ENCODE assay signal across 11 mouse cellular contexts in genomic region chr11:116232427-116232826, GRCm38 (mm10). TPM values are rescaled to one million over a fixed set of nuclear protein-coding genes. Genes with fewer than 3 reads are reported as not detected.
A peak's percentile ranks its signal among the peaks of the same experiment; 100 is the strongest.
DNase-seq lines count a peak whose midpoint lies in the region; ATAC-seq and TF ChIP-seq lines count a peak whose summit lies in the region.
"Had no signal": no experiment of that assay in that cellular context is flagged by ENCODE, and none has a peak within 500 bp of the region (broad histone marks: within the 10 kb centered on the region; RNA-seq: fewer than 3 reads in every experiment).

No protein-coding gene starts in this region.

- ATAC-seq in stomach, embryonic 14.5 days (ENCODE audit: insufficient number of reproducible peaks, insufficient read depth, low FRiP score, low read depth): no peak
- no peak for ATAC-seq in stomach, postnatal 0 days (ENCODE audit: low FRiP score, low TSS enrichment)

- no peak for TF ChIP-seq POLR2A in heart, adult 2 months (IDR thresholded peaks at IDR 0.05; ENCODE audit: insufficient read depth, low read depth, low read length)

- peak overlapping the region; percentile 19; the same call in 1 of the 2 replicates for H3K4me2 ChIP-seq in stomach, embryonic 14.5 days (replicated peaks; ENCODE audit: low read depth, low read length)
- H3K4me2 ChIP-seq in stomach, postnatal 0 days (replicated peaks; ENCODE audit: low read depth): no peak overlapping the region

- WGBS in heart, embryonic 10.5 days: 18% methylated on average over 17 of the region's 17 CpGs
- WGBS in heart, adult 2 months: 32% methylated on average over 17 of the region's 17 CpGs
- 35% methylated on average over 17 of the region's 17 CpGs for WGBS in stomach, embryonic 14.5 days
- 52% methylated on average over 16 of the region's 17 CpGs for WGBS in stomach, postnatal 0 days
- 30% methylated on average over 17 of the region's 17 CpGs for WGBS in limb, embryonic 10.5 days

- no peak for TF ChIP-seq EP300 in heart, adult 2 months (IDR thresholded peaks at IDR 0.05; ENCODE audit: insufficient read depth, low read depth, low read length)
- TF ChIP-seq EP300 in stomach, postnatal 0 days (optimal IDR thresholded peaks at IDR 0.05): no peak

- DNase-seq in heart, embryonic 10.5 days (ENCODE audit: low spot score): no peak
- no peak for DNase-seq in heart, adult 2 months
- no peak for DNase-seq in stomach, postnatal 0 days (ENCODE audit: low spot score)
- no peak for DNase-seq in limb, embryonic 10.5 days (ENCODE audit: low spot score)
- DNase-seq in gastrocnemius, postnatal 25 days: no peak
- DNase-seq in thymus, postnatal 25 days: no peak
- no peak for DNase-seq in urinary bladder, postnatal 14 days (ENCODE audit: low spot score)
- DNase-seq: kidney, adult 11 months; right cerebral cortex, postnatal 4 days had no signal

- intact Hi-C loops in heart, adult 2 months (cut with DNase I): no loop called here

- H3K27ac ChIP-seq in heart, embryonic 10.5 days: peak overlapping the region; percentile 62
- no peak overlapping the region for H3K27ac ChIP-seq in heart, adult 2 months
- H3K27ac ChIP-seq in stomach, embryonic 14.5 days (ENCODE audit: low read length): no peak overlapping the region
- no peak overlapping the region for H3K27ac ChIP-seq in stomach, postnatal 0 days (replicated peaks)
- peak overlapping the region; percentile 69; the same call in 1 of the 2 replicates for H3K27ac ChIP-seq in limb, embryonic 10.5 days

- H3K9ac ChIP-seq in heart, adult 2 months (ENCODE audit: low read depth, low read length): no peak overlapping the region
- H3K9ac ChIP-seq in stomach, embryonic 14.5 days (replicated peaks; ENCODE audit: low read depth, low read length): no peak overlapping the region; the same call in 1 of the 2 replicates
- no peak overlapping the region for H3K9ac ChIP-seq in stomach, postnatal 0 days (ENCODE audit: low read length)

- H3K79me2 ChIP-seq in heart, adult 2 months (replicated peaks; ENCODE audit: control insufficient read depth, insufficient read depth, low read length): no peaks in the 10 kb centered on the region

- TF ChIP-seq CTCF in heart, adult 2 months (IDR thresholded peaks at IDR 0.05): no peak
- no peak for TF ChIP-seq CTCF in stomach, postnatal 0 days (IDR thresholded peaks at IDR 0.05; ENCODE audit: low read depth)

- no peaks in the 10 kb centered on the region for H3K36me3 ChIP-seq in heart, embryonic 10.5 days
- no peaks in the 10 kb centered on the region for H3K36me3 ChIP-seq in heart, adult 2 months (ENCODE audit: control insufficient read depth, insufficient read depth, low read length)
- H3K36me3 ChIP-seq in stomach, embryonic 14.5 days (ENCODE audit: control insufficient read depth, insufficient read depth, low read length): no peaks in the 10 kb centered on the region
- no peaks in the 10 kb centered on the region for H3K36me3 ChIP-seq in stomach, postnatal 0 days (ENCODE audit: control insufficient read depth, insufficient read depth, low read length)
- no peaks in the 10 kb centered on the region for H3K36me3 ChIP-seq in limb, embryonic 10.5 days

- peaks cover 92% of the 10 kb centered on the region for H3K27me3 ChIP-seq in heart, embryonic 10.5 days (ENCODE audit: insufficient read depth, poor library complexity, severe bottlenecking)
- 0 out of 2 replicates have a peak, but pooled peaks cover 1% of the 10 kb centered on the region for H3K27me3 ChIP-seq in heart, adult 2 months (ENCODE audit: control insufficient read depth, insufficient read depth, low read length)
- H3K27me3 ChIP-seq in stomach, embryonic 14.5 days (ENCODE audit: control insufficient read depth, insufficient read depth, low read length): no peaks in the 10 kb centered on the region
- no peaks in the 10 kb centered on the region for H3K27me3 ChIP-seq in stomach, postnatal 0 days (ENCODE audit: control insufficient read depth, insufficient read depth, low read length)
- H3K27me3 ChIP-seq in limb, embryonic 10.5 days (ENCODE audit: low read depth, poor library complexity, severe bottlenecking): peaks cover 48% of the 10 kb centered on the region

- peak overlapping the region; percentile 44 for H3K4me3 ChIP-seq in heart, embryonic 10.5 days
- H3K4me3 ChIP-seq in heart, adult 2 months: no peak overlapping the region
- H3K4me3 ChIP-seq in stomach, embryonic 14.5 days (ENCODE audit: low read depth, low read length): no peak overlapping the region
- no peak overlapping the region for H3K4me3 ChIP-seq in stomach, postnatal 0 days (ENCODE audit: low read depth, low read length)
- H3K4me3 ChIP-seq in limb, embryonic 10.5 days: peak overlapping the region; percentile 24

- H3K4me1 ChIP-seq in heart, embryonic 10.5 days: peaks cover 14% of the 10 kb centered on the region
- no peaks in the 10 kb centered on the region for H3K4me1 ChIP-seq in heart, adult 2 months (ENCODE audit: control insufficient read depth, insufficient read depth, low read length)
- peaks cover 3% of the 10 kb centered on the region; the same call in 1 of the 2 replicates for H3K4me1 ChIP-seq in stomach, embryonic 14.5 days (ENCODE audit: control insufficient read depth, insufficient read depth, low read length)
- H3K4me1 ChIP-seq in stomach, postnatal 0 days (replicated peaks; ENCODE audit: control insufficient read depth, insufficient read depth): no peaks in the 10 kb centered on the region
- peaks cover 28% of the 10 kb centered on the region for H3K4me1 ChIP-seq in limb, embryonic 10.5 days

- H3K9me3 ChIP-seq in heart, embryonic 10.5 days: no peaks in the 10 kb centered on the region
- no peaks in the 10 kb centered on the region for H3K9me3 ChIP-seq in stomach, embryonic 14.5 days (ENCODE audit: control insufficient read depth, low read depth, low read length)
- no peaks in the 10 kb centered on the region for H3K9me3 ChIP-seq in stomach, postnatal 0 days (ENCODE audit: control insufficient read depth, low read length)
- H3K9me3 ChIP-seq in limb, embryonic 10.5 days (replicated peaks): no peaks in the 10 kb centered on the region

RNA-seq across cellular contexts. Expression of gene Evpl, which starts 5.5 kb away (rescaled TPM):
- 0.67 and 1.5 TPM in 2 replicates for polyA plus RNA-seq in heart, embryonic 10.5 days (2016; fragmentation: Nextera tagmentation; extraction: Ambion mirVana)
- total RNA-seq in heart, adult 2 months (2021): under 1 TPM; 0.39 to 0.50 TPM
- polyA plus RNA-seq in heart, adult 2 months (2012; rRNA removed): 0.15 and 0.29 TPM in 2 replicates
- 5.0 and 6.0 TPM in 2 replicates for polyA plus RNA-seq in stomach, embryonic 14.5 days (2014; fragmentation: Nextera tagmentation; extraction: Ambion mirVana)
- 26.5 and 30.1 TPM in 2 replicates for polyA plus RNA-seq in stomach, postnatal 0 days (2015; fragmentation: Nextera tagmentation; extraction: Ambion mirVana)
- polyA plus RNA-seq in limb, embryonic 10.5 days (2016; fragmentation: Nextera tagmentation; extraction: Ambion mirVana): 1.4 and 1.7 TPM in 2 replicates
- under 1 TPM; 0.05 to 0.13 TPM for total RNA-seq in gastrocnemius, postnatal 25 days (2021)

RNA-seq across cellular contexts. Expression of gene Acox1, which starts 33.6 kb away (rescaled TPM):
- polyA plus RNA-seq in heart, embryonic 10.5 days (2016; fragmentation: Nextera tagmentation; extraction: Ambion mirVana): 24.5 and 32.7 TPM in 2 replicates
- 100 to 1,000 TPM; 159 to 195 TPM for total RNA-seq in heart, adult 2 months (2021)
- polyA plus RNA-seq in heart, adult 2 months (2012; rRNA removed): 134 and 205 TPM in 2 replicates
- 29.0 and 29.6 TPM in 2 replicates for polyA plus RNA-seq in stomach, embryonic 14.5 days (2014; fragmentation: Nextera tagmentation; extraction: Ambion mirVana)
- 207 and 211 TPM in 2 replicates for polyA plus RNA-seq in stomach, postnatal 0 days (2015; fragmentation: Nextera tagmentation; extraction: Ambion mirVana)
- polyA plus RNA-seq in limb, embryonic 10.5 days (2016; fragmentation: Nextera tagmentation; extraction: Ambion mirVana): 13.0 and 16.7 TPM in 2 replicates
- total RNA-seq in gastrocnemius, postnatal 25 days (2021): 10 to 100 TPM; 56.1 to 73.6 TPM

RNA-seq across cellular contexts. Expression of gene Ten1, which starts 33.8 kb away (rescaled TPM):
- 87.6 and 99.5 TPM in 2 replicates for polyA plus RNA-seq in heart, embryonic 10.5 days (2016; fragmentation: Nextera tagmentation; extraction: Ambion mirVana)
- 10 to 100 TPM in 1 of 2 experiments, 1 to 10 TPM in 1; 9.1 to 12.8 TPM for total RNA-seq in heart, adult 2 months (2021)
- 10.2 and 17.0 TPM in 2 replicates for polyA plus RNA-seq in heart, adult 2 months (2012; rRNA removed)
- 80.9 and 81.3 TPM in 2 replicates for polyA plus RNA-seq in stomach, embryonic 14.5 days (2014; fragmentation: Nextera tagmentation; extraction: Ambion mirVana)
- 51.9 and 52.6 TPM in 2 replicates for polyA plus RNA-seq in stomach, postnatal 0 days (2015; fragmentation: Nextera tagmentation; extraction: Ambion mirVana)
- polyA plus RNA-seq in limb, embryonic 10.5 days (2016; fragmentation: Nextera tagmentation; extraction: Ambion mirVana): 61.5 and 65.4 TPM in 2 replicates
- 10 to 100 TPM; 19.9 to 22.5 TPM for total RNA-seq in gastrocnemius, postnatal 25 days (2021)

RNA-seq across cellular contexts. Expression of gene Srp68, which starts 41.6 kb away (rescaled TPM):
- polyA plus RNA-seq in heart, embryonic 10.5 days (2016; fragmentation: Nextera tagmentation; extraction: Ambion mirVana): 90.7 and 101 TPM in 2 replicates
- total RNA-seq in heart, adult 2 months (2021): 10 to 100 TPM; 61.5 to 71.2 TPM
- polyA plus RNA-seq in heart, adult 2 months (2012; rRNA removed): 40.0 and 50.7 TPM in 2 replicates
- polyA plus RNA-seq in stomach, embryonic 14.5 days (2014; fragmentation: Nextera tagmentation; extraction: Ambion mirVana): 71.8 and 74.2 TPM in 2 replicates
- polyA plus RNA-seq in stomach, postnatal 0 days (2015; fragmentation: Nextera tagmentation; extraction: Ambion mirVana): 52.6 and 53.0 TPM in 2 replicates
- polyA plus RNA-seq in limb, embryonic 10.5 days (2016; fragmentation: Nextera tagmentation; extraction: Ambion mirVana): 121 and 123 TPM in 2 replicates
- 10 to 100 TPM; 65.8 to 75.9 TPM for total RNA-seq in gastrocnemius, postnatal 25 days (2021)

RNA-seq across cellular contexts. Expression of gene Galr2, which starts 48.3 kb away (rescaled TPM):
- 0.07 and 0.21 TPM in 2 replicates for polyA plus RNA-seq in heart, embryonic 10.5 days (2016; fragmentation: Nextera tagmentation; extraction: Ambion mirVana)
- total RNA-seq in heart, adult 2 months (2021): not detected
- polyA plus RNA-seq in heart, adult 2 months (2012; rRNA removed): 0.18 and 0.32 TPM in 2 replicates
- 0.13 and 0.15 TPM in 2 replicates for polyA plus RNA-seq in stomach, embryonic 14.5 days (2014; fragmentation: Nextera tagmentation; extraction: Ambion mirVana)
- 0.68 and 0.76 TPM in 2 replicates for polyA plus RNA-seq in stomach, postnatal 0 days (2015; fragmentation: Nextera tagmentation; extraction: Ambion mirVana)
- 0.11 TPM in 1 of 2 replicates, not detected in the other for polyA plus RNA-seq in limb, embryonic 10.5 days (2016; fragmentation: Nextera tagmentation; extraction: Ambion mirVana)
- under 1 TPM in 1 of 2 experiments, not detected in 1; 0.31 TPM for total RNA-seq in gastrocnemius, postnatal 25 days (2021)
- total RNA-seq: left cerebral cortex, postnatal 36 days had no signal

Comparison
In these comparisons a context has a peak if more than half of its experiments do, and no peak if none do; other contexts are left out.
1. H3K27ac ChIP-seq: peak in heart, embryonic 10.5 days (single experiment) and limb, embryonic 10.5 days (single experiment); none in heart, adult 2 months (single experiment), stomach, embryonic 14.5 days (single experiment) and stomach, postnatal 0 days (single experiment).
2. H3K4me3 ChIP-seq: peak in heart, embryonic 10.5 days (single experiment) and limb, embryonic 10.5 days (single experiment); none in heart, adult 2 months (single experiment), stomach, embryonic 14.5 days (single experiment) and stomach, postnatal 0 days (single experiment).